Mouse (Mus musculus): ENCODE measurements around the gene Skiv2l.
A peak's percentile ranks its signal among the peaks of the same experiment; 100 is the strongest.
"Not testable (repeated sequence)": the region's sequence is repeated elsewhere in the genome, so short reads cannot be mapped to it uniquely, and the experiment has no call there.

The Skiv2l gene

GRCm38 (mm10) chr17:34874321-34874720, 24.3 kb upstream of the Skiv2l start:
- no peak for DNase-seq (ENCODE audit: low read depth, low spot score)

GRCm38 (mm10) chr17:34865981-34866380, 16.0 kb upstream of the Skiv2l start:
- DNase-seq (ENCODE audit: low read depth, low spot score), result no peak

GRCm38 (mm10) chr17:34862416-34863081, 12.5 kb upstream of the Skiv2l start, which contains the start of gene Cfb:
Cfb (minus strand) TSS chr17:34862518.
- no peak for DNase-seq (ENCODE audit: low read depth, low spot score)

GRCm38 (mm10) chr17:34861704-34862415, 11.8 kb upstream of the Skiv2l start:
- DNase-seq (ENCODE audit: low read depth, low spot score), result no peak

- no peak for DNase-seq (ENCODE audit: low read depth, low spot score)
Observed at GRCm38 (mm10) chr17:34860514-34860913, 10.5 kb upstream of the Skiv2l start.

- DNase-seq (ENCODE audit: low read depth, low spot score), result no peak
Observed at GRCm38 (mm10) chr17:34858670-34859069, 8.7 kb upstream of the Skiv2l start.

- peak; percentile 57 for DNase-seq (ENCODE audit: low read depth, low spot score)
Observed at GRCm38 (mm10) chr17:34855825-34856224, 5.8 kb upstream of the Skiv2l start.

- no peak for DNase-seq (ENCODE audit: low read depth, low spot score)
Observed at GRCm38 (mm10) chr17:34854761-34855160, 4.8 kb upstream of the Skiv2l start.

- DNase-seq (ENCODE audit: low read depth, low spot score), result no peak
Observed at GRCm38 (mm10) chr17:34853511-34853910, 3.5 kb upstream of the Skiv2l start.

- DNase-seq (ENCODE audit: low read depth, low spot score), result peak; percentile 61
Observed at GRCm38 (mm10) chr17:34850517-34851125, 611 bp upstream of the Skiv2l start.

GRCm38 (mm10) chr17:34847615-34848014, 2.4 kb downstream of the Skiv2l start:
- no peak for DNase-seq (ENCODE audit: low read depth, low spot score)

- no peak for DNase-seq (ENCODE audit: low read depth, low spot score)
Observed at GRCm38 (mm10) chr17:34847192-34847591, 2.8 kb downstream of the Skiv2l start.

GRCm38 (mm10) chr17:34844884-34845283, 5.1 kb downstream of the Skiv2l start:
- no peak for DNase-seq (ENCODE audit: low read depth, low spot score)

GRCm38 (mm10) chr17:34840736-34841307, 9.2 kb downstream of the Skiv2l start:
- no peak for DNase-seq (ENCODE audit: low read depth, low spot score)

GRCm38 (mm10) chr17:34838785-34839184, 11.2 kb downstream of the Skiv2l start:
- DNase-seq (ENCODE audit: low read depth, low spot score), result no peak

GRCm38 (mm10) chr17:34837464-34838324, 12.3 kb downstream of the Skiv2l start:
- DNase-seq (ENCODE audit: low read depth, low spot score), result no peak

- DNase-seq (ENCODE audit: low read depth, low spot score), result peak; percentile 97
Observed at GRCm38 (mm10) chr17:34836856-34837221, 13.2 kb downstream of the Skiv2l start, which contains the start of the genes Stk19 and Dxo. Stk19 (minus strand) TSS chr17:34836945. Dxo (plus strand) TSS chr17:34837019.

- DNase-seq (ENCODE audit: low read depth, low spot score), result no peak
Observed at GRCm38 (mm10) chr17:34836155-34836855, 13.7 kb downstream of the Skiv2l start.

GRCm38 (mm10) chr17:34830776-34831175, 19.2 kb downstream of the Skiv2l start:
- DNase-seq (ENCODE audit: low read depth, low spot score), result not testable (repeated sequence)

- DNase-seq (ENCODE audit: low read depth, low spot score), result no peak
Observed at GRCm38 (mm10) chr17:34814818-34815370, 35.1 kb downstream of the Skiv2l start.
